Mouse (Mus musculus) midbrain, embryonic 11.5 days (tissue): ENCODE results near the gene Scamp4. TPM values are rescaled to one million over a fixed set of nuclear protein-coding genes. Genes with fewer than 3 reads are reported as not detected.

ENCODE experiments used
- ATAC-seq: fragments of 200-750 bp; cut with Nextera tagmentation; 2 replicates; pipeline ENCODE4 v1.8.0; 2017; ENCODE audit warnings: moderate TSS enrichment, moderate library complexity; ENCODE audit not compliant: low FRiP score
- DNase-seq: peaks from one replicate; pipeline ENCODE4 v3.0.0; 2015; ENCODE audit warnings: low spot score; ENCODE audit errors: missing footprints
- H3K27ac ChIP-seq: fragments of 300-500 bp; sonication (generic); 2 replicates; pipeline ENCODE4 v1.5.1; 2014; ENCODE audit warnings: low read depth, low read length
- H3K27me3 ChIP-seq: fragments of 300-500 bp; sonication (generic); 2 replicates; pipeline ENCODE4 v1.6.1; 2014; ENCODE audit warnings: mild to moderate bottlenecking, low read length, moderate library complexity, mixed read lengths; ENCODE audit not compliant: control insufficient read depth, insufficient read depth
- H3K36me3 ChIP-seq: fragments of 300-500 bp; sonication (generic); 2 replicates; pipeline ENCODE4 v1.6.1; 2014; ENCODE audit warnings: mild to moderate bottlenecking, low read length, moderate library complexity, mixed read lengths; ENCODE audit not compliant: control insufficient read depth, insufficient read depth
- H3K4me1 ChIP-seq: fragments of 300-500 bp; sonication (generic); 2 replicates; pipeline ENCODE4 v1.6.1; 2014; ENCODE audit warnings: low read length; ENCODE audit not compliant: control insufficient read depth, insufficient read depth
- H3K4me2 ChIP-seq: fragments of 300-500 bp; sonication (generic); 2 replicates; pipeline ENCODE4 v1.6.1; 2014; ENCODE audit warnings: mild to moderate bottlenecking, moderate library complexity
- H3K4me3 ChIP-seq: fragments of 300-500 bp; sonication (generic); 2 replicates; pipeline ENCODE4 v1.5.1; 2014; ENCODE audit warnings: low read depth, low read length
- H3K9ac ChIP-seq: fragments of 300-500 bp; sonication (generic); 2 replicates; pipeline ENCODE4 v1.6.1; 2014; ENCODE audit warnings: low read length
- H3K9me3 ChIP-seq: fragments of 300-500 bp; sonication (generic); 2 replicates; pipeline ENCODE4 v1.6.1; 2016; ENCODE audit warnings: low read length; ENCODE audit not compliant: control insufficient read depth
- WGBS: fragments of 180-500 bp; shearing (Covaris S2); extraction: QIAGEN DNeasy Blood & Tissue Kit; methylation state at CpG from one replicate; pipeline ENCODE4 v1.1.7; 2014; 5-methylcytosine and 5-hydroxymethylcytosine counted together
- polyA plus RNA-seq: library from polyadenylated mRNA; unstranded; fragments of >200 nt; fragmentation: Nextera tagmentation; extraction: Ambion mirVana; gene quantifications from 2 replicates; pipeline ENCODE4 v1.2.1, GENCODE M21; 2014

Scamp4 gene
- polyA plus RNA-seq, 1 experiment from 2014 or later: 62.3 TPM

DNA sequence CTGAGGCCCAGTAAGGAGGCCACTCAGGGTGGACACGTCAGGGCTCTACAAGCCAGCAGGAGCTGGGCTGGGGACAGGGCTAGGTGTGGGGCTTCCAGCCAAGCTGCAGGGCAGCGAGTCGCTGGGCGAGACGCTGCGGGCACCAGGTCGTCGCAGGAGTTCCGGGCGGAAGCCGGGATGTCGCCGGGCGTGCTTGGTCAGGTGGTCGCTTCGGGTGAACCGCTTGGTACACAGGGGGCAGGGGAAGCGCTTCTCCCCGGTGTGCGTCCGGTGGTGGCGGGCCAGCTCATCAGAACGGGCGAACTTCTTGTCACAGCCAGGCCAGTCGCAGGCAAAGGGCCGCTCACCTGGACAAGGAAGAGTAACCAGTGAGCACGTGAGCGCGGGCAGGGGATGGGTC lies 33.8 kb upstream of the Scamp4 start:
- Histone ChIP-seq H3K4me3 (no peak overlapping the region), H3K27ac (no peak overlapping the region), H3K27me3 (no peaks in the 10 kb centered on the region), H3K9me3 (no peaks in the 10 kb centered on the region), H3K36me3 (0 out of 2 replicates have a peak, but pooled peaks cover 2% of the 10 kb centered on the region), H3K4me1 (peaks cover 20% of the 10 kb centered on the region), H3K4me2 (no peak overlapping the region), H3K9ac (no peak overlapping the region)
- DNase-seq: no peak
- WGBS: 95% methylated on average over 29 of the region's 29 CpGs
- no peak for ATAC-seq

DNA sequence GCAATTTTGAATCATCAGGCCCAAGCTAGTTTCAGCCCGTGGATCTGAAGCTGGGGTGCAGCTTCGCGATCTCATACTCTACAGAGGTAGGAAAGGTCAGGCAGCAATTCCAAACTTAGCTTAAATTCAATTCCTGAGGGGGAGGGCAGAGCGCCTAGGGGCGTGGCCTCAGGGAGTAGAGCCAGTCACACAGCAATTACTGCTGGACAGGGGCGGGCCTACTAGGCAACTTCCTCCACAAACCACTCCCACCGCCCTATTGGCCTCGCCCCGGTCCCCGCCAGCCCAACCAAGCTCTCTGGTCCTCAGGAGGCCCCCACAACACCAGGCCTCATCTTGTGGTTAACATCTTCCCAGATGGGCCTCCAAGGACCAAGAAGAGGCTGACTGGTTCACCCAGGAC lies 33.0 kb upstream of the Scamp4 start:
- Histone ChIP-seq H3K4me1 (peaks cover 24% of the 10 kb centered on the region), H3K27ac (no peak overlapping the region), H3K36me3 (0 out of 2 replicates have a peak, but pooled peaks cover 2% of the 10 kb centered on the region), H3K9ac (no peak overlapping the region), H3K27me3 (no peaks in the 10 kb centered on the region), H3K9me3 (no peaks in the 10 kb centered on the region), H3K4me3 (no peak overlapping the region), H3K4me2 (no peak overlapping the region)
- DNase-seq (no peak), ATAC-seq (no peak)
- WGBS: 28% methylated on average over 10 of the region's 10 CpGs

GRCm38 (mm10) chr10:80570419-80570818 lies 32.3 kb upstream of the Scamp4 start:
- no peak overlapping the region; the same call in 1 of the 2 replicates for H3K9ac ChIP-seq
- ATAC-seq: no peak
- H3K4me1 ChIP-seq: peaks cover 24% of the 10 kb centered on the region
- WGBS: 90% methylated on average over 10 of the region's 10 CpGs
- H3K9me3 ChIP-seq: no peaks in the 10 kb centered on the region
- 0 out of 2 replicates have a peak, but pooled peaks cover 2% of the 10 kb centered on the region for H3K36me3 ChIP-seq
- H3K4me3 ChIP-seq: no peak overlapping the region
- H3K4me2 ChIP-seq: peak overlapping the region; percentile 36
- DNase-seq: no peak
- H3K27ac ChIP-seq: no peak overlapping the region
- no peaks in the 10 kb centered on the region for H3K27me3 ChIP-seq

GRCm38 (mm10) chr10:80570871-80571836 lies 31.5 kb upstream of the Scamp4 start:
- ATAC-seq: peak; percentile 25; the same call in 1 of the 2 replicates
- Histone ChIP-seq H3K4me3 (peak overlapping the region; percentile 4; the same call in 1 of the 2 replicates), H3K9ac (peak overlapping the region; percentile 48), H3K4me1 (peaks cover 28% of the 10 kb centered on the region), H3K27ac (no peak overlapping the region), H3K27me3 (no peaks in the 10 kb centered on the region), H3K4me2 (peak overlapping the region; percentile 36), H3K36me3 (0 out of 2 replicates have a peak, but pooled peaks cover 2% of the 10 kb centered on the region), H3K9me3 (no peaks in the 10 kb centered on the region)
- 16% methylated on average over 30 of the region's 30 CpGs for WGBS
- no peak for DNase-seq

GRCm38 (mm10) chr10:80572477-80572876 lies 30.2 kb upstream of the Scamp4 start:
- Histone ChIP-seq H3K9me3 (no peaks in the 10 kb centered on the region), H3K9ac (no peak overlapping the region), H3K27ac (no peak overlapping the region), H3K36me3 (0 out of 2 replicates have a peak, but pooled peaks cover 2% of the 10 kb centered on the region), H3K4me1 (peaks cover 25% of the 10 kb centered on the region), H3K27me3 (no peaks in the 10 kb centered on the region), H3K4me2 (no peak overlapping the region), H3K4me3 (no peak overlapping the region)
- WGBS: 91% methylated on average over 2 of the region's 2 CpGs
- DNase-seq (no peak), ATAC-seq (no peak)

- peak overlapping the region; percentile 25; the same call in 1 of the 2 replicates for H3K9ac ChIP-seq
- no peaks in the 10 kb centered on the region for H3K9me3 ChIP-seq
- H3K27ac ChIP-seq: no peak overlapping the region
- H3K4me1 ChIP-seq: peaks cover 31% of the 10 kb centered on the region
- no peak overlapping the region for H3K4me3 ChIP-seq
- H3K36me3 ChIP-seq: no peaks in the 10 kb centered on the region
- H3K4me2 ChIP-seq: no peak overlapping the region
- 53% methylated on average over 9 of the region's 9 CpGs for WGBS
- DNase-seq: no peak
- H3K27me3 ChIP-seq: no peaks in the 10 kb centered on the region
- no peak for ATAC-seq
Measured at GRCm38 (mm10) chr10:80573944-80574343, 28.7 kb upstream of the Scamp4 start.

DNA sequence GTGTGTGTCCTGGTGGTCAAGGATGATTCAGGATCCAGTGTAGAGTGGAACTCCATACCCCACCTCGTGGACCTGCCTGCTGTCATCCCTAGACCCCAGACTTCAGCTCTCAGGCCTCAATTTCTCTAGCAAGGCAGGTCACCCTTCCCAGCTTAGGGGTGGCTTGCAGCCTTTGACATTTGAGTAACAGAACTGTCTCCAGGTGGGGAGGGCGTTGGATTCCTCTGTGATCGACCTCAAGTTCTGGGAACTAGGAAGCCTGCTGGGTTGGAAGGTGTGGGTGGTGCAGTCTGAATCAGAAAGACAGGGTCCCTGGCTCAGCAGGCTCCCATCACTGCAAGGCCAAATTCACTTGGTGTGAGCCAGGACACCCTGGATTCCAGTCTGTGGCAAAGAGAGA lies 27.8 kb upstream of the Scamp4 start:
- Histone ChIP-seq H3K27ac (no peak overlapping the region), H3K27me3 (no peaks in the 10 kb centered on the region), H3K36me3 (no peaks in the 10 kb centered on the region), H3K9ac (0 out of 2 replicates have a peak overlapping the region, but pooled peaks have one; percentile 9), H3K9me3 (no peaks in the 10 kb centered on the region), H3K4me3 (no peak overlapping the region), H3K4me1 (peaks cover 33% of the 10 kb centered on the region), H3K4me2 (no peak overlapping the region)
- no peak for DNase-seq
- WGBS: 80% methylated on average over 3 of the region's 3 CpGs
- ATAC-seq: no peak

DNA sequence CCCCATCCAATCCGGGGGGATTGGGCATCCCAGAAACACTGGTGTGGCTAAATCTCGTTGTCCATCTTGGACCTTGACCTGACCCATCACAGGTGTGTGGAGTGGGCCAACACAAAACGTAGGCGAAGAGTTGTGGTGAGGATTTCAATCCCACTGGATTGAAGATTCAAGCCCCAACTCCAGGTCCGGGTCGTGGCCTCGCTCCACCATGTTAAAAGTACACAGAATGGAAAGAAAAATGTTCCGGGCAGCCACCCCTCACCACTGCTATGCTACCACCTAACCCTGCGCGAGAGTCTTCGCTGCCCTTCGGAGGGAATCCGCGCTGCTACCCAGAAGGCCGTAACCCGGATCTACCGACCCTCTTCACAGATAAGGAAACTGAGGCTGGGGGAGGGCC lies 26.7 kb upstream of the Scamp4 start:
- Histone ChIP-seq H3K4me3 (peak overlapping the region; percentile 74), H3K9me3 (no peaks in the 10 kb centered on the region), H3K27ac (no peak overlapping the region), H3K36me3 (no peaks in the 10 kb centered on the region), H3K4me2 (peak overlapping the region; percentile 78), H3K9ac (peak overlapping the region; percentile 74), H3K27me3 (no peaks in the 10 kb centered on the region), H3K4me1 (peaks cover 30% of the 10 kb centered on the region)
- 21% methylated on average over 17 of the region's 17 CpGs for WGBS
- ATAC-seq: no peak
- DNase-seq: no peak
